Mouse (Mus musculus) heart, embryonic 10.5 days (tissue): ENCODE results near the gene Slc25a41. TPM values are rescaled to one million over a fixed set of nuclear protein-coding genes. Genes with fewer than 3 reads are reported as not detected.

Experiments
- DNase-seq: peaks from one replicate; pipeline ENCODE4 v3.0.0-alpha.2; 2017; ENCODE audit warnings: low spot score
- H3K27ac ChIP-seq: fragments of 300-500 bp; sonication (generic); 2 replicates; pipeline ENCODE4 v1.5.1; 2016; ENCODE audit warnings: mild to moderate bottlenecking
- H3K27me3 ChIP-seq: fragments of 300-500 bp; sonication (generic); 2 replicates; pipeline ENCODE4 v1.6.1; 2016; ENCODE audit warnings: mild to moderate bottlenecking; ENCODE audit not compliant: poor library complexity, insufficient read depth, severe bottlenecking
- H3K36me3 ChIP-seq: fragments of 300-500 bp; sonication (generic); 2 replicates; pipeline ENCODE4 v1.6.1; 2016; ENCODE audit warnings: mild to moderate bottlenecking, moderate library complexity
- H3K4me1 ChIP-seq: fragments of 300-500 bp; sonication (generic); 2 replicates; pipeline ENCODE4 v1.6.1; 2016; ENCODE audit warnings: mild to moderate bottlenecking
- H3K4me3 ChIP-seq: fragments of 300-500 bp; sonication (generic); 2 replicates; pipeline ENCODE4 v1.5.1; 2016; ENCODE audit warnings: mild to moderate bottlenecking, moderate library complexity
- H3K9me3 ChIP-seq: fragments of 300-500 bp; sonication (generic); 2 replicates; pipeline ENCODE4 v1.6.1; 2016; ENCODE audit warnings: mild to moderate bottlenecking, moderate library complexity
- WGBS: fragments of 180-500 bp; shearing (Covaris S2); methylation state at CpG from one replicate; pipeline ENCODE4 v1.1.7; 2016; 5-methylcytosine and 5-hydroxymethylcytosine counted together
- polyA plus RNA-seq: library from polyadenylated mRNA; unstranded; fragments of >200 nt; fragmentation: Nextera tagmentation; extraction: Ambion mirVana; gene quantifications from 2 replicates; pipeline ENCODE4 v1.2.1, GENCODE M21; 2016

Slc25a41 gene
- not detected in 2 replicates for polyA plus RNA-seq

DNA sequence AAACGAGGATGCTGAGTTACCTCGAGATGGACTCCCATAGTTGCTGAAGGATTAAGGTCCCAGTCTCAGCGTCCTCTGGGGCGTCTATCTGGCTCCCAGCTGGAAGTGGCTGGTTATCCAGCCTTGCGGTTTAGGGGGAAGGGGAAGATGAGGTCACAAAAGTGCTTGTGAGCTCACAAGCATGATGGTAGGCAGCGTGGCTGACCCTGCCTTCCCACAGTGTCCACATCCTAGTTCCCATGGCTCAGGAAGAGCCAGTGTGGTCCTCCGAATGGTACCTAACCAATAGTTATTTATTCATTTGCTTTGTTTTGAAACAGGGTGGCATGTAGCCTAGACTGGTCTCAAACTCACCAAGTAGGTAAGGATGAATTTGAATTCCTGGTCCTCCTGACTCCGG lies at the start of gene Slc25a41:
Gene Slc25a41 (minus strand): TSS at position 101 of the 400 bp plus-strand sequence.
- Histone ChIP-seq H3K4me1 (peaks cover 11% of the 10 kb centered on the region), H3K27me3 (peaks cover 29% of the 10 kb centered on the region), H3K4me3 (no peak within 1 kb of the TSS), H3K36me3 (0 out of 2 replicates have a peak, but pooled peaks cover 6% of the 10 kb centered on the region), H3K27ac (no peak within 1 kb of the TSS), H3K9me3 (no peaks in the 10 kb centered on the region)
- DNase-seq = no peak
- 62% methylated on average over 8 of the region's 8 CpGs for WGBS

DNA sequence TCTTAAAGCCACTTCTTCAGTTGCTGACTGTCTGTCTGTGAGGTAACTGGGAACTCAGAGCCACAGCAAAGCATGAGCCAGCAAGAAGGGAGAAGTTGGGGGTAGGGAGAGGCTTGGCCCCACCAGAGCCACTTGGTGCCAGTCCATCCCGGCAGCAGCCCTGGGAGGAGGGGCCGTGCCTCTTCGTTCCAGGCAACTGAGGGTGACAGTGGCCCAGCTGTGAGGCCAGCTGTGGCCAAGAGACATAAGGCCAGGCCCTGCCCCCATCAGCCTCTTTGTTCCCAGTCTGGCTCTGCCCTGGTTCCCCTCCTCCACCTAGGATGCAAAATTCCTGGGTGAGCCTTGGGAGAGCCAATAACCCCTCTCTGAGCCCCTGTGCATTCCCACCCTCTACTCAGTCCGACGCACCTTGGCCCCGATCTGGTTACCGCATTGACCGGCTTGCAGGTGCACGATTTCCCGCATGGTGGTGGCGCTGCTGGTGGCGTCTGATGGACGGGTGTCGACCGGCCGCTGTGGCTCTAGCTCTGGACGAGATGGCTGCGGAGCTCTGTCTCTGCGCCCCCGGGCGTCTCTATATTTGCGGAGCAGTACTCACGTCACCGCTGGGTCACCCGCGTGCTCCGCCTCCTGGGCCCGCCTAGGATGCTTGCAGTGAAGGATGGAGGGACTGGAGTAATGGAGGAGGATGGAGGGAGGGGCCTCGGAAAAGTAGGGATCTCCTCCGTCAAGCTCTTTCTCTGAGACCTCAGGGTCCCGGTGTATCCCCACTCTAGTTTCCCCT lies 45.8 kb upstream of the Slc25a41 start, which contains the start of gene Tubb4a:
Gene Tubb4a (minus strand): TSS at position 734 of the 784 bp plus-strand sequence.
- WGBS = 1% methylated on average over 31 of the region's 31 CpGs
- no peak for DNase-seq

DNA sequence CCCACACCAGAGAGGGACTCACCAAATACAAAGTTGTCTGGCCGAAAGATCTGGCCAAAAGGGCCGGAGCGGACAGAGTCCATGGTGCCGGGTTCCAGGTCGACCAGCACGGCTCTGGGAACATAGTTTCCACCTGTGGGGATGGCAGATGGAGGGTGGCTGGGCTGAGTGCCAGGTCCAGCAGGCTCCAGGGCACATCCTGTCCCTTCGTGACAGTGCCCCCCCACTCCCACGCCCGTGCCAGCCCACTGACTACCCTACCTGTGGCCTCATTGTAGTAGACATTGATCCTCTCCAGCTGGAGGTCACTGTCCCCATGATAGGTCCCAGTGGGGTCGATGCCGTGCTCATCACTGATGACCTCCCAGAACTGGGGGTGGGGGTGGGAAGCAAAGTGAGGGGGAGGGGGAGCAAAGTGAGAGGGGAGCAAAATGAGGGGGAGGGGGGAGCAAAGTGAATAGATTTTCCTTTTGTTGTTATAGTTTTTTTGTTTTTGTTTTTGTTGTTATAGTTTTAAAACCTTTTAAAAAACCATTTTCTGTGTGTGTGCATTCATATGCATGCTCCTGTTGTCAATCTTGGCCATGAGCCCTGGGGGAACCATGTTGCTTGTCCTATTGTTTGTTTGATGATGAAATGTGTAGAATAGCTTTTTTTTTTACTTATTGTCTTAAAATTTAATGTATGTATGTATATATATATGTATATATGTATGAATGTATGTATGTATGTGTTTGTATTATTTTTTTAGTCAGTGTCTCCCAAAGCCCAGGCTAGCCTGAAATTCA lies 44.7 kb upstream of the Slc25a41 start:
- Histone ChIP-seq H3K9me3 (no peaks in the 10 kb centered on the region), H3K27me3 (peaks cover 41% of the 10 kb centered on the region), H3K27ac (no peak overlapping the region), H3K4me3 (no peak overlapping the region), H3K36me3 (no peaks in the 10 kb centered on the region), H3K4me1 (peaks cover 10% of the 10 kb centered on the region)
- no peak for DNase-seq
- WGBS = 86% methylated on average over 11 of the region's 11 CpGs

More for the DNA sequence above, 45.8 kb upstream of the Slc25a41 start, which contains the start of gene Tubb4a:
- peaks cover 10% of the 10 kb centered on the region for H3K4me1 ChIP-seq
- H3K9me3 ChIP-seq = no peaks in the 10 kb centered on the region
- H3K4me3 ChIP-seq = peak within 1 kb of the TSS; percentile 56
- H3K36me3 ChIP-seq = no peaks in the 10 kb centered on the region
- peak within 1 kb of the TSS; percentile 65 for H3K27ac ChIP-seq
- peaks cover 41% of the 10 kb centered on the region for H3K27me3 ChIP-seq

DNA sequence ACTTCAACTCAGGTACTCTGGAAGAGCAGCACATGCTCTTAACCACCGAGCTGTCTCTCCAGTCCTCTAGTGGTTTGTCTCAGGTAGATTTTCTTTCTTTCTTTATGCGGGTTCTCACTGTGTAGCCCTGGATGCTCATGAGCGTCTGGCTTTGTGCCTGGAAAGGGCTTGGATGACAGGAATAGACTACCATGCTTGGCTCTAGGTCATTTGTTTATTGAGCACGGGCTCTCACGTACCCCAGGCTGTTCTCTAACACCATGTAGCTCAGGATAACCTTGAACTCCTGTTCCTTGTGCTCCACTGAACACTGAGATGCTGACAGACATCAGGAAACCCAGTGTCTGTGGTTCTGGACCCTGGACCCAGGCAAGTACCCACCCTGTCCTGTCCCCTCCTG lies 41.0 kb upstream of the Slc25a41 start:
- Histone ChIP-seq H3K4me3 (no peak overlapping the region), H3K27me3 (peaks cover 30% of the 10 kb centered on the region), H3K4me1 (peaks cover 19% of the 10 kb centered on the region), H3K27ac (no peak overlapping the region), H3K9me3 (no peaks in the 10 kb centered on the region), H3K36me3 (peaks cover 2% of the 10 kb centered on the region; the same call in 1 of the 2 replicates)
- 82% methylated on average over 5 of the region's 5 CpGs for WGBS
- DNase-seq = no peak

DNA sequence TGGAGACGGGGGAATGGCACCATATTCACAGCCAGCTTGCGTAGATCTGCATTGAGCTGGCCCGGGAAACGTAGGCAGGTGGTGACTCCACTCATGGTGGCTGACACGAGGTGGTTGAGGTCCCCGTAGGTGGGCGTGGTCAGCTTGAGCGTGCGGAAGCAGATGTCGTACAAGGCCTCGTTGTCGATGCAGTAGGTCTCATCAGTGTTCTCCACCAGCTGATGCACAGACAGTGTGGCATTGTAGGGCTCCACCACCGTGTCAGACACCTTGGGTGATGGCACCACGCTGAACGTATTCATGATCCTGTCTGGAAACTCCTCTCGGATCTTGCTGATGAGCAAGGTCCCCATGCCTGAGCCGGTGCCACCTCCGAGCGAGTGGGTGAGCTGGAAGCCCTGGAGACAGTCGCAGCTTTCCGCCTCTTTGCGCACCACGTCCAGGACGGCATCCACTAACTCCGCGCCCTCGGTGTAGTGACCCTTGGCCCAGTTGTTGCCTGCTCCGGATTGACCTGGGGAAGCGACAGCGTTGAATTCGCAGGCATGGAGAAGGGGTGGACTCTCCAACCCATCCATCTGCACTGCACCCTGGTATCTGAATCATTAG lies 39.9 kb upstream of the Slc25a41 start:
- H3K4me3 ChIP-seq = no peak overlapping the region
- peaks cover 10% of the 10 kb centered on the region; the same call in 1 of the 2 replicates for H3K4me1 ChIP-seq
- WGBS = 92% methylated on average over 31 of the region's 31 CpGs
- no peak for DNase-seq
- peaks cover 2% of the 10 kb centered on the region; the same call in 1 of the 2 replicates for H3K36me3 ChIP-seq
- H3K27ac ChIP-seq = no peak overlapping the region
- no peaks in the 10 kb centered on the region for H3K9me3 ChIP-seq
- H3K27me3 ChIP-seq = peaks cover 27% of the 10 kb centered on the region; the same call in 1 of the 2 replicates

DNA sequence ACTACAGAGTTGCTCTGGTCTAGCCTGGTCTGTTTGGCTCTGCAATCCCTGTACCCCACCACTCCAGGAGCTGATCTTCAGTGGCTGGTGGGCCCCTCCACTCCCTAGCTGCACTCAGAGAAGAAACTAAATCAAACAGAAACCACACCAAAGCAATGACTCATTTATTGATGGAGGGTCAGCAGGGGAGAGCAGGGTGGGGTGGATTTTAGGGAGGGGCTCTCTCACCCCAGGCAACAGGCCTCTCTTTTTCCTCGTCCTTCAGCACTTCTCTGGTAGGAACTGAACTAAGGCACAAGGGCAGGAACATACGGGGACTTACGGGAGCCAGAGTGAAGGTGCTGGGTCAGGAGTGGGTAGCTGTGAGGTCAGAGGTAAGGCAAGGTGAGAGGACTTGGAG lies 38.5 kb upstream of the Slc25a41 start:
- H3K4me1 ChIP-seq = peaks cover 10% of the 10 kb centered on the region; the same call in 1 of the 2 replicates
- no peak overlapping the region for H3K27ac ChIP-seq
- WGBS = 69% methylated on average over 3 of the region's 3 CpGs
- H3K36me3 ChIP-seq = peaks cover 2% of the 10 kb centered on the region; the same call in 1 of the 2 replicates
- H3K27me3 ChIP-seq = peaks cover 26% of the 10 kb centered on the region; the same call in 1 of the 2 replicates
- no peak overlapping the region for H3K4me3 ChIP-seq
- DNase-seq = no peak
- no peaks in the 10 kb centered on the region for H3K9me3 ChIP-seq

DNA sequence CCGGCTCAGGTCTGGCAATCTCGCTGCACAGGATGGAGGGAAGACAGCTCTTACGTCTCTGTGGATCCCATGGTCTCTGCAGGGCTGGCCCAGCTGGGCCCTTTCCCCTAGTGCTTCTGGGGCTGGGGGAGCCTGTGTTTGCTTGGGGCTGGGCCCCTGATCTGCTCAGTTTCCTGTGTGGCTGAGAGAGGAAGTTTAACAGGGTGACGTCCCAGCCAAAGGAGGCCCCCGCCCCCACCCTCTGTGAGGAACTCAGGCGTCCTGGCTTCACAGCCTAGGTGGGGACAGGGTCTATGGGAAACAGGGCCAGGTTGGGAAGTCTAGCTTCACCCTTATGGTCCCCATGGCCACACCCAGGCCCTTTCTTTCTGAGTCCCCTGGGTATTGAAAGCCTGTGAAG lies 36.9 kb upstream of the Slc25a41 start, which contains the start of gene Dennd1c:
Gene Dennd1c (minus strand): TSS at position 179 of the 400 bp plus-strand sequence.
- 30% methylated on average over 6 of the region's 6 CpGs for WGBS
- Histone ChIP-seq H3K4me1 (peaks cover 10% of the 10 kb centered on the region; the same call in 1 of the 2 replicates), H3K4me3 (no peak within 1 kb of the TSS), H3K9me3 (no peaks in the 10 kb centered on the region), H3K27ac (peak within 1 kb of the TSS; percentile 56; the same call in 1 of the 2 replicates), H3K27me3 (peaks cover 31% of the 10 kb centered on the region; the same call in 1 of the 2 replicates), H3K36me3 (peaks cover 2% of the 10 kb centered on the region; the same call in 1 of the 2 replicates)
- DNase-seq = no peak

DNA sequence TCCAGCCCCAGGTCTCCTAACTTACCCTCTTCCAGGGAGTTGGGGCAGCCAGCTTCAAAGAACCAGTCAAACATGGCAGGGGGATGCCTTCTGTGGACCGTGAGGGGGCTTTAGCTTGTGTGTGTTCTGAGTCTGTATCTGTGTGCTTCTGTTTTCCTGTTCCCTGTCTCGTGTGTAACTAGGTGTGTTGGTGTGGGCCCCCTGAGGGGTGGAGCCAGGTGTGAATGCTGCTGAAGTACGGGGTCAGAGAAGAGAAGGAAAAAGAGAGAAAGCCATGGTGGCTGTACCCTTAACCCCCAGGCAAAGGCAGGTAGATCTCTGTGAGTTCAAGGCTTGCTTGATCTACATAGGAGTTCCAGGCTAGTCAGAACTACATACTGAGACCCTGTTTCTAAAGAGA lies 35.5 kb upstream of the Slc25a41 start:
- H3K27ac ChIP-seq = no peak overlapping the region
- peaks cover 2% of the 10 kb centered on the region; the same call in 1 of the 2 replicates for H3K36me3 ChIP-seq
- WGBS = 57% methylated on average over 3 of the region's 3 CpGs
- peaks cover 41% of the 10 kb centered on the region; the same call in 1 of the 2 replicates for H3K27me3 ChIP-seq
- H3K4me3 ChIP-seq = no peak overlapping the region
- H3K4me1 ChIP-seq = peaks cover 10% of the 10 kb centered on the region; the same call in 1 of the 2 replicates
- no peaks in the 10 kb centered on the region for H3K9me3 ChIP-seq
- no peak for DNase-seq

DNA sequence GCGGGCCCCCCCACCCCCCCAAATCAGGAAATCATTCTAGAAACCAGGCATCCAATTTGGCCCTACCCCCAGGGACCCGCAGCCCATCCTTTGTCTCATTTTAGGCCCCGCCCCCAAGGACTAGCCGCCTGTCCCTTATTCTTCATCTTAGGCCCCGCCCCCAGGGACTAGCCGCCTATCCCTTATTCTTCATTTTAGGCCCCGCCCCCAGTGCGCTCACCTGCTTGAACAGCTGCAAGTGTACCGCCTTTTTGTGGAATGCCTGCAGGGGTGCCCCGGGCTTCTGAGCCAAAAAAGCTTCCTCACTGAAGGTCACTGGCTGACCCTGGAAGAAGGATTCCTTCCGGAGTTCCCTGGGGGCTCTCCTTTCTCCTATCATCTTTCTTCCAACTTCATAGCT lies 29.2 kb upstream of the Slc25a41 start:
- no peaks in the 10 kb centered on the region for H3K9me3 ChIP-seq
- H3K4me3 ChIP-seq = 0 out of 2 replicates have a peak overlapping the region, but pooled peaks have one; percentile 15
- peaks cover 72% of the 10 kb centered on the region for H3K27me3 ChIP-seq
- no peak overlapping the region for H3K27ac ChIP-seq
- H3K36me3 ChIP-seq = no peaks in the 10 kb centered on the region
- WGBS = 8% methylated on average over 11 of the region's 11 CpGs
- no peak for DNase-seq
- no peaks in the 10 kb centered on the region; the same call in 1 of the 2 replicates for H3K4me1 ChIP-seq

DNA sequence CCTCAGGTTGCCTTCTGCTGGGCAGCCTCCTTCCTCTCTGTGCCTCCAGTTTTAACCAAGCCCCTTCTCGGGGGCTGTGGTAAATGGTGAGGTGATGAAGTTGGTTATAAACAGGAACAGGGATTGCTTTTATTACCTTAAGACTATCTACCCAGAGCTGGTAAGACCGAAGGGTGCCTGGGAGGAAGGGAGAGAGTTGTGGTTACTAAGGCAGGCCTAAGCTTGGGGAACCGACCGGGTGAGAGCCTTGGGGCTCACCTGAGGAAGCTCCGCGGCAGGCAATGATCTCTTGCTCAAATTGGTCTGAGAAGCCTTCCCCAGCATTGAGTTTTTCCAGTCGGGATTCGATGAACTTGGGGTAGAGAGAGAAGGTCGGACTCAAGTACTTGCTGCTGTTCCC lies 28.8 kb upstream of the Slc25a41 start:
- Histone ChIP-seq H3K27ac (no peak overlapping the region), H3K27me3 (peaks cover 73% of the 10 kb centered on the region), H3K9me3 (no peaks in the 10 kb centered on the region), H3K36me3 (no peaks in the 10 kb centered on the region), H3K4me3 (no peak overlapping the region), H3K4me1 (no peaks in the 10 kb centered on the region; the same call in 1 of the 2 replicates)
- DNase-seq = no peak
- WGBS = 15% methylated on average over 9 of the region's 9 CpGs

DNA sequence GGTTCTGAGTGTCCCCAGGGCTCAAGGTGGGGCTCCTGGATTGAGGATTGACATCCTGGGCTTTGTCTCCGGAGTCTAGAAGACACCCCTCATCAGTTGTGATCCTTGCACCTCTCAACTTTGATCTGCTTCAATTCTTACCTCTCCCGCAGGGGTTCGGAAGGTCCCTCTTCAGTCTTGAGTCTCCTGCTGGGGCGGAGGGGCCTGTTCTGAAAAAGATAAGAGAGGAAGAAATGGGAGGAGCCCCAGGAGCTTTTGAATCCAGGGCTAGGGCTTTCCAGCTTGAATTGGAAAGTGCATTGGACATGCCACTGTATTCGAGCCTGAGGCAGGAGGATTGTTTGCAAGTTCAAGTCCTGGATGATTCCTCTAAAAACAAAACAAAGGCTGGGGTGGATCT lies 25.5 kb upstream of the Slc25a41 start:
- Histone ChIP-seq H3K27me3 (peaks cover 78% of the 10 kb centered on the region), H3K4me1 (peaks cover 8% of the 10 kb centered on the region), H3K9me3 (no peaks in the 10 kb centered on the region), H3K27ac (no peak overlapping the region), H3K36me3 (no peaks in the 10 kb centered on the region), H3K4me3 (no peak overlapping the region)
- DNase-seq = no peak
- 38% methylated on average over 5 of the region's 5 CpGs for WGBS

DNA sequence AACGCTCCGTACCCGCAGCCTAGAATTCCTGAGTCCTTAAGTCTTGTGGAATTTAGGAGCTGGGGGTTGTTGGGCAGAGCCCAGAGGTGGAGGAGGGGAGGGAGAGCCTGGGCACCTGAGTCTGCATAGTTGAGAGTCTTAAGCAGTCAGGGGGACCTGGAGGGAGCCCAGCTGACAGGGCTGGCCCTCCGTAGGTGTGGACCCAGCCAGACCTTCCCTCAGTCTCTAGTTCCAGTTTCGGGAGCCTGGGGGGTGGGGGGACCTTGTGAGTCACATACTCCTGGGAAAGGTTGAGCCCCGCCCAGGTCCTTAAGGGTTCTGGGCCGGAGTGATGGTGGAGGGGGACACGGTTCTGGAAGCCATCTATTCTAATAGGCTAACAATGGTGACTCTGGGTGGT lies 21.6 kb upstream of the Slc25a41 start:
- peaks cover 33% of the 10 kb centered on the region for H3K4me1 ChIP-seq
- H3K4me3 ChIP-seq = 0 out of 2 replicates have a peak overlapping the region, but pooled peaks have one; percentile 51
- WGBS = 15% methylated on average over 8 of the region's 8 CpGs
- H3K27me3 ChIP-seq = peaks cover 72% of the 10 kb centered on the region
- H3K9me3 ChIP-seq = no peaks in the 10 kb centered on the region
- no peak overlapping the region for H3K27ac ChIP-seq
- no peaks in the 10 kb centered on the region for H3K36me3 ChIP-seq
- DNase-seq = no peak
